ENCODE assay signal across 10 mouse cellular contexts in genomic region chr7:119860971-119861334, GRCm38 (mm10). TPM values are rescaled to one million over a fixed set of nuclear protein-coding genes. Genes with fewer than 3 reads are reported as not detected.
A peak's percentile ranks its signal among the peaks of the same experiment; 100 is the strongest.
DNase-seq lines count a peak whose midpoint lies in the region; ATAC-seq and TF ChIP-seq lines count a peak whose summit lies in the region.
"Had no signal": no experiment of that assay in that cellular context is flagged by ENCODE, and none has a peak within 500 bp of the region (broad histone marks: within the 10 kb centered on the region; RNA-seq: fewer than 3 reads in every experiment).

No protein-coding gene starts in this region.

- H3K27me3 ChIP-seq in heart, embryonic 10.5 days (ENCODE audit: insufficient read depth, poor library complexity, severe bottlenecking): no peaks in the 10 kb centered on the region
- H3K27me3 ChIP-seq in lung, embryonic 14.5 days (ENCODE audit: insufficient read depth, low read length): no peaks in the 10 kb centered on the region
- no peaks in the 10 kb centered on the region for H3K27me3 ChIP-seq in myocyte (ENCODE audit: control insufficient read depth, insufficient read depth, insufficient read length)

- no peak for TF ChIP-seq CTCF in lung, embryonic 14.5 days (IDR thresholded peaks at IDR 0.05; ENCODE audit: low read depth)
- no peak for TF ChIP-seq CTCF in embryonic fibroblast, embryonic 13.5 days (IDR thresholded peaks at IDR 0.05; ENCODE audit: borderline replicate concordance, insufficient read depth, low read length)

- no peak for DNase-seq in heart, embryonic 10.5 days (ENCODE audit: low spot score)
- no peak for DNase-seq in heart, postnatal 4 days
- DNase-seq in lung, embryonic 14.5 days: no peak
- DNase-seq in lung, postnatal 10 days: no peak
- no peak for DNase-seq in ovary, adult 18-20 months (ENCODE audit: low spot score)
- DNase-seq in adrenal gland, adult 18-20 months (ENCODE audit: low spot score in 2 of 2): no peak
- DNase-seq: cerebellum, adult 8-10 months had no signal

- peak overlapping the region; percentile 65 for H3K27ac ChIP-seq in heart, embryonic 10.5 days
- peak overlapping the region; percentile 71; the same call in 1 of the 2 replicates for H3K27ac ChIP-seq in lung, embryonic 14.5 days (ENCODE audit: low read depth)
- H3K27ac ChIP-seq in embryonic fibroblast, embryonic 13.5 days (ENCODE audit: insufficient read depth, low read length): peak overlapping the region; percentile 100
- H3K27ac ChIP-seq: liver, embryonic 14.5 days had no signal

- no peak overlapping the region for H3K9ac ChIP-seq in lung, embryonic 14.5 days
- H3K9ac ChIP-seq: liver, embryonic 14.5 days had no signal

- H3K9me3 ChIP-seq in heart, embryonic 10.5 days: no peaks in the 10 kb centered on the region
- H3K9me3 ChIP-seq in lung, embryonic 14.5 days (ENCODE audit: low read depth, low read length): no peaks in the 10 kb centered on the region

- no peak overlapping the region for H3K4me2 ChIP-seq in lung, embryonic 14.5 days
- H3K4me2 ChIP-seq in myocyte (ENCODE audit: low read depth): peak overlapping the region; percentile 82

- peaks cover 22% of the 10 kb centered on the region for H3K36me3 ChIP-seq in heart, embryonic 10.5 days
- peaks cover 31% of the 10 kb centered on the region for H3K36me3 ChIP-seq in lung, embryonic 14.5 days (ENCODE audit: insufficient read depth)
- H3K36me3 ChIP-seq in myocyte (ENCODE audit: control insufficient read depth, insufficient read depth): no peaks in the 10 kb centered on the region

- H3K4me3 ChIP-seq in heart, embryonic 10.5 days: no peak overlapping the region
- H3K4me3 ChIP-seq in lung, embryonic 14.5 days (ENCODE audit: low read depth, low read length): no peak overlapping the region
- no peak overlapping the region for H3K4me3 ChIP-seq in embryonic fibroblast, embryonic 13.5 days (ENCODE audit: insufficient read depth, low read length)
- H3K4me3 ChIP-seq in myocyte: no peak overlapping the region

- no peak overlapping the region for H3ac ChIP-seq in myocyte (ENCODE audit: control insufficient read depth, insufficient read length)

- no peak for TF ChIP-seq POLR2A in embryonic fibroblast, embryonic 13.5 days (IDR thresholded peaks at IDR 0.05; ENCODE audit: low read depth, low read length)
- TF ChIP-seq POLR2A in myocyte (IDR thresholded peaks at IDR 0.05; ENCODE audit: insufficient read length, low read depth): no peak

- peaks cover 31% of the 10 kb centered on the region for H3K4me1 ChIP-seq in heart, embryonic 10.5 days
- no peaks in the 10 kb centered on the region for H3K4me1 ChIP-seq in lung, embryonic 14.5 days (ENCODE audit: insufficient read depth)
- peaks cover 13% of the 10 kb centered on the region for H3K4me1 ChIP-seq in embryonic fibroblast, embryonic 13.5 days (ENCODE audit: control insufficient read depth, insufficient read depth, low read length)

- H3K79me2 ChIP-seq in myocyte (ENCODE audit: control insufficient read depth, insufficient read depth): peaks cover 20% of the 10 kb centered on the region

- no peak for ATAC-seq in lung, embryonic 14.5 days (ENCODE audit: insufficient read depth)

TF ChIP-seq in myocyte, 11 proteins besides CTCF, POLR2A, EP300 and RAD21:
- no peak for TF ChIP-seq E2F4 (IDR thresholded peaks at IDR 0.05; ENCODE audit: insufficient read depth)
- TF ChIP-seq POLR2AphosphoS2 (IDR thresholded peaks at IDR 0.05; ENCODE audit: insufficient read length, low read depth): no peak
- no peak for TF ChIP-seq REST (IDR thresholded peaks at IDR 0.05; ENCODE audit: insufficient read depth, insufficient read length)
- no peak for TF ChIP-seq SRF (IDR thresholded peaks at IDR 0.05; ENCODE audit: control insufficient read depth, insufficient read length, low read depth)
- no peak for TF ChIP-seq TCF3 (IDR thresholded peaks at IDR 0.05; ENCODE audit: insufficient read length, low read depth)
- TF ChIP-seq CEBPB (IDR thresholded peaks at IDR 0.05; ENCODE audit: insufficient read depth, poor library complexity, severe bottlenecking): no peak
- no peak for TF ChIP-seq MAX (IDR thresholded peaks at IDR 0.05; ENCODE audit: low read depth)
- no peak for TF ChIP-seq USF1 (IDR thresholded peaks at IDR 0.05; ENCODE audit: low read depth)
- no peak for TF ChIP-seq MYOG (IDR thresholded peaks at IDR 0.05; ENCODE audit: control insufficient read depth in 1 of 3, insufficient read depth in 1 of 3, insufficient read length in 2 of 3, low read depth in 2 of 3)
- no peak for TF ChIP-seq TCF12 (IDR thresholded peaks at IDR 0.05; ENCODE audit: insufficient read depth, poor library complexity, severe bottlenecking)
- TF ChIP-seq MYOD1 (IDR thresholded peaks at IDR 0.05; ENCODE audit: control insufficient read depth in 1 of 3, insufficient read length in 2 of 3, low read depth in 2 of 3): no peak

RNA-seq across cellular contexts. Expression of gene Lyrm1, which starts 34.7 kb away (rescaled TPM):
- 7.7 and 10.8 TPM in 2 replicates for polyA plus RNA-seq in heart, embryonic 10.5 days (2016; fragmentation: Nextera tagmentation; extraction: Ambion mirVana)
- total RNA-seq in heart, postnatal 4 days (2021): 1 to 10 TPM; 4.9 to 5.0 TPM
- 5.5 and 6.2 TPM in 2 replicates for polyA plus RNA-seq in lung, embryonic 14.5 days (2014; fragmentation: Nextera tagmentation; extraction: Ambion mirVana)
- 7.1 and 7.9 TPM in 2 replicates for polyA plus RNA-seq in embryonic fibroblast, embryonic 13.5 days (2011; ENCODE audit: insufficient read length, low read depth, missing spikeins)
- polyA plus RNA-seq in myocyte (2012; fragmentation: generic; extraction: Trizol): 5.2 TPM
- total RNA-seq in adrenal gland, adult 18-20 months (2021): 1 to 10 TPM; 7.4 to 8.9 TPM

RNA-seq across cellular contexts. Expression of gene Dcun1d3, which starts 35.1 kb away (rescaled TPM):
- 7.4 and 10.1 TPM in 2 replicates for polyA plus RNA-seq in heart, embryonic 10.5 days (2016; fragmentation: Nextera tagmentation; extraction: Ambion mirVana)
- 10 to 100 TPM; 13.9 to 15.9 TPM for total RNA-seq in heart, postnatal 4 days (2021)
- polyA plus RNA-seq in lung, embryonic 14.5 days (2014; fragmentation: Nextera tagmentation; extraction: Ambion mirVana): 7.3 and 7.8 TPM in 2 replicates
- polyA plus RNA-seq in embryonic fibroblast, embryonic 13.5 days (2011; ENCODE audit: insufficient read length, low read depth, missing spikeins): 31.2 and 31.8 TPM in 2 replicates
- 8.8 TPM for polyA plus RNA-seq in myocyte (2012; fragmentation: generic; extraction: Trizol)
- total RNA-seq in adrenal gland, adult 18-20 months (2021): 10 to 100 TPM; 39.2 to 43.1 TPM
